Mouse (Mus musculus): ENCODE results near the gene Clstn2.

DNA sequence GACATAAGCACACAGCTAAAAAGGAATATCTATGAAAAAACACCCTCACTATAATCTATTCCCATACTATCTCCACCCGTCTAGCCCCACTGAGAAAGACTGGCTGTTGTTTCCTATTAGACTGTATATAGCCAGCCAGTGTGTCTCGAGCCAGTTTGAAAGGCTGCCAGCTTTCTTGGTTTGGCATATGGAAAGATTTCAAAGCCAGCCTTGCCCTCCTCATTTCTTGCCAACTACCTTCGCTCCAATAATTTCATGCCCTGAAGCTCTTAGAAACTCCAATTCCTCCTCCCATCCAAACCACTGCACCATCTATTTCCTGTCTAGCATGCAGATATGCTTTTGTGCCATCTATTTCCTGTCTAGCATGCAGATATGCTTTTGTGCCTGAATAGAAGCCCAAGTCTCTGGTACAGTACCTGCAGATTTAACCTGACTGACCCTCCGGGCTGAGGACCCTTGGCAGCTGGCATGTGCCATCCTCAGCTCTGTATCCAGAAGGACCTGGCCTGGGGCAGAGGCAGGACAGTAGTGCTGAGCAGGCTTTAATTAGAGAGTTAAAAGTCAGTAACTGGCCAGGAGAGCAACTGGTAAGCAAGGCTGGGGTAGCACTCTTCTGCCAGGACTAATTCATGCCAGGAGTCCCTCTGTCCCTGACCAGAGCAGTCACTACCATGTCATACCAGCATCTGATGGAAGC lies 76.4 kb downstream of the Clstn2 start:
- TF ChIP-seq CTCF (IDR thresholded peaks at IDR 0.05; ENCODE audit: low read depth, low read length) (no peak), POLR2AphosphoS5 (IDR thresholded peaks at IDR 0.05; ENCODE audit: insufficient replicate concordance, low read depth, low read length) (no peak), GATA1 (IDR thresholded peaks at IDR 0.05; ENCODE audit: borderline replicate concordance, low read length) (no peak), TAL1 (conservative IDR thresholded peaks at IDR 0.05; ENCODE audit: low read depth, low read length) (no peak), GATA2 (IDR thresholded peaks at IDR 0.05; ENCODE audit: borderline replicate concordance, low read depth, low read length) (no peak)
